Comparison of ENCODE assay signal across 11 mouse cellular contexts in the genomic region with DNA sequence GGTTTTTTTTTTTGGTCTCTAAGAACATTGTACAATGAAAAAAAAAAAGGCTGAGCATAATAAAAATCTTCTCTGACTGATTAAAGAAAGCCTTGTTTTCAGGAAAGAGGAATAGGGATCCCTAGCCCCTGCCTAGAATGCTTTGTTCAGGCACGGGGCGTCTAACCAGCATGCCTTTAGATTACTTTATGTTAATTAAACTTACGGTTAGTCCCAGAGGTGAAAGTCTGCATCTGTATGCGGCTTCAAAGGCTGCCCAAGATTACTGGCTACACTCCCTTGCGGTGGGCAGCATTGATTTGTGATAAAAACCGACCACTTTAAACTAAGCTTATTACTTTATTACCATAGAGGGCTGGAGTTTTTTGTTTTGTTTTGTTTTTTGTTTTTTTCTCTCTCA.
DNase-seq lines count a peak whose midpoint lies in the region; ATAC-seq lines count a peak whose summit lies in the region.
"Had no signal": no experiment of that assay in that cellular context is flagged by ENCODE, and none has a peak within 500 bp of the region (broad histone marks: within the 10 kb centered on the region; RNA-seq: fewer than 3 reads in every experiment).

No protein-coding gene starts in this region.

- H3K36me3 ChIP-seq in forebrain, embryonic 15.5 days, result no peaks in the 10 kb centered on the region
- no peaks in the 10 kb centered on the region for H3K36me3 ChIP-seq in limb, embryonic 12.5 days

- 6% methylated on average over 6 of the region's 6 CpGs for WGBS in forebrain, embryonic 15.5 days
- WGBS in limb, embryonic 12.5 days, result 7% methylated on average over 6 of the region's 6 CpGs

- H3K27ac ChIP-seq in forebrain, embryonic 15.5 days (replicated peaks), result no peak overlapping the region
- H3K27ac ChIP-seq in limb, embryonic 12.5 days, result peak overlapping the region; percentile 94

- DNase-seq in retina, embryonic 14.5 days (ENCODE audit: low spot score), result peak; percentile 8
- DNase-seq in retina, postnatal 1 day, result no peak
- DNase-seq in urinary bladder, adult 18-20 months (ENCODE audit: low spot score in 2 of 2), result no peak
- no peak for DNase-seq in left cerebral cortex, adult 11 months (ENCODE audit: low spot score)
- no peak for DNase-seq in ovary, postnatal 36 days (ENCODE audit: low spot score)
- DNase-seq in cerebellum, postnatal 36 days, result no peak
- DNase-seq: adrenal gland, postnatal 36 days; cerebellum, adult 8-10 months; lung, adult 2 months had no signal

- ATAC-seq in forebrain, embryonic 15.5 days (replicated peaks), result no peak
- no peak for ATAC-seq in limb, embryonic 12.5 days (ENCODE audit: insufficient number of reproducible peaks, insufficient read depth, low FRiP score, low TSS enrichment, low read depth)

- H3K4me2 ChIP-seq in forebrain, embryonic 15.5 days (replicated peaks), result peak overlapping the region; percentile 10
- no peak overlapping the region for H3K4me2 ChIP-seq in limb, embryonic 12.5 days

- no peak overlapping the region for H3K9ac ChIP-seq in forebrain, embryonic 15.5 days (replicated peaks)
- no peak overlapping the region for H3K9ac ChIP-seq in limb, embryonic 12.5 days (replicated peaks)

- H3K4me1 ChIP-seq in forebrain, embryonic 15.5 days, result peaks cover 11% of the 10 kb centered on the region
- peaks cover 28% of the 10 kb centered on the region for H3K4me1 ChIP-seq in limb, embryonic 12.5 days (replicated peaks)

- no peaks in the 10 kb centered on the region for H3K27me3 ChIP-seq in forebrain, embryonic 15.5 days
- H3K27me3 ChIP-seq in limb, embryonic 12.5 days, result no peaks in the 10 kb centered on the region

- no peak overlapping the region for H3K4me3 ChIP-seq in forebrain, embryonic 15.5 days
- H3K4me3 ChIP-seq in limb, embryonic 12.5 days (replicated peaks), result no peak overlapping the region

- H3K9me3 ChIP-seq in forebrain, embryonic 15.5 days, result no peaks in the 10 kb centered on the region
- H3K9me3 ChIP-seq in limb, embryonic 12.5 days, result no peaks in the 10 kb centered on the region
